Mouse (Mus musculus) erythroblast, adult 5-6 weeks (primary cell): ENCODE measurements around the gene Slc17a9. TPM values are rescaled to one million over a fixed set of nuclear protein-coding genes. Genes with fewer than 3 reads are reported as not detected.
"Not testable (repeated sequence)": the region's sequence is repeated elsewhere in the genome, so short reads cannot be mapped to it uniquely, and the experiment has no call there.

Experiments used
- ATAC-seq: replicated peaks from 2 replicates; pipeline ENCODE4 v1.8.0; 2016; ENCODE audit warnings: moderate number of reproducible peaks, mild to moderate bottlenecking, moderate TSS enrichment, inconsistent platforms; ENCODE audit not compliant: poor library complexity, low FRiP score, severe bottlenecking
- total RNA-seq, 2 experiments: library from RNA; stranded (forward) in 1 of 2; stranded (reverse) in 1 of 2; fragments of 150-400 nt in 1 of 2; fragments of 200-764, 138-1000 nt in 1 of 2; gene quantifications; 2 replicates each; pipeline versions ENCODE4 v1.2.3 to v1.2.4; 2015 to 2017; ENCODE audit warnings: low replicate concordance in 2 of 2

The Slc17a9 gene
- total RNA-seq, 2 experiments from 2014 or later: 1.5 to 10.6 TPM

DNA sequence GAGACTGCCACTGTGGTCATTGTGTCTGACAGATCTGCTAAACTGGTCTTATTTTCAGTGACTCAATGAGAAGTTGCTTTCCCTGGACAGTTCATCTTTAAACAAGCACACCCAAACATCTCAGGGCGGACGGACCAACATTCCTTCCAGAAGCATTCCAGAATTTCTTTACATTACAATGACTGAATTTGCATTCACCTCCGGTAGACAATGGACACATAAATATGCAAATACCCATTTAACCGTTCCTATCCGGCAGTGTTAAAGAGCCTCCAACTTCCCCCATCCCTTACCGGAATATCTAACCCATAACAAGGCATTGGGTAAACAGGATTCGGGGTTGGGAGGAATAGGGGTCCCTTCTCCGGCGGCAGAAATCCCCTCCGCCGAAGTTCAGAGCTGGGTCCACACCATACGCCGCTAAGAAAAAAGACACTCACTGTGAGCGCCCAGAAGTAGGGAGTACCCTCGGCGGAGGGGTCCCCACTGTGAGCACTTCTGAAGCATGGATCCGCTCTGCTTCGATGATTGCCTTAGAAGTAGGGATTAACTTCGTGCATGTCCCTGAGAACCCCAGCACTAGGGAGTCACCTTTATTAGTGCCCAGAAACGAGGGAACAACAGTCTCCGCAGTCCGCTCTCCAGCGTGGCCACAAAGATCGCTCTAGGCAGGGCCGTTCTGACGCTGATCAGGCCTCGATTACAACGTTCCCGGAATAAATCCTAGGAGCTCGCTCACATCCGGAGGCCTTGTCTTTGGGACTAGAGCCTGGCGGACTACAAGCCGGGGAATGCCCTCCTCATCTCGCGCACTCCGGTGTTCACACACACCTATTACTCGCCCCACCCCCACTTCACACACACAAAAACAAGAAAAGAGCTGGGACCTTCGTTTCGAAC is 15.8 kb upstream of the Slc17a9 start:
- ATAC-seq: peak; percentile 22

DNA sequence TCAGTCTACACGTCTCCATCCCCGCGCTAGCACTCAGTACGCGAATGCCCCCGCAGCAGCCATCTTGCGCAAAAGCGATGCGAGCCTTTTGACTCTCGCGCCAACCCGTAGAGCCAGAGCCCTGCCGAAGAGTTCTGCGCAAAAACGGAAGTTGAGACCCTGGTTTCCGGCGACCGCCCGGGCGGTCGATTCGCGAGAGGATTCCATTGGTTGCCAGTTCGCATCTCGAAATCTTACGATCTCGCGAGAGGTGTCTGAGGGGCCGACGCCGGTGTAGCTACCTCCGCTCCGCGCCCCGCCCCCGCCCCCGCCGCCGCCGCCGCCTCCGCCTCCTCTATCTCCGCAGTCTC is 15.2 kb upstream of the Slc17a9 start, which contains the start of the genes Dido1 and Gid8:
Gene Dido1 (minus strand): TSS at position 77 of the 350 bp plus-strand sequence.
Gene Gid8 (plus strand): TSS at position 195 of the 350 bp plus-strand sequence.
- peak; percentile 82 for ATAC-seq

DNA sequence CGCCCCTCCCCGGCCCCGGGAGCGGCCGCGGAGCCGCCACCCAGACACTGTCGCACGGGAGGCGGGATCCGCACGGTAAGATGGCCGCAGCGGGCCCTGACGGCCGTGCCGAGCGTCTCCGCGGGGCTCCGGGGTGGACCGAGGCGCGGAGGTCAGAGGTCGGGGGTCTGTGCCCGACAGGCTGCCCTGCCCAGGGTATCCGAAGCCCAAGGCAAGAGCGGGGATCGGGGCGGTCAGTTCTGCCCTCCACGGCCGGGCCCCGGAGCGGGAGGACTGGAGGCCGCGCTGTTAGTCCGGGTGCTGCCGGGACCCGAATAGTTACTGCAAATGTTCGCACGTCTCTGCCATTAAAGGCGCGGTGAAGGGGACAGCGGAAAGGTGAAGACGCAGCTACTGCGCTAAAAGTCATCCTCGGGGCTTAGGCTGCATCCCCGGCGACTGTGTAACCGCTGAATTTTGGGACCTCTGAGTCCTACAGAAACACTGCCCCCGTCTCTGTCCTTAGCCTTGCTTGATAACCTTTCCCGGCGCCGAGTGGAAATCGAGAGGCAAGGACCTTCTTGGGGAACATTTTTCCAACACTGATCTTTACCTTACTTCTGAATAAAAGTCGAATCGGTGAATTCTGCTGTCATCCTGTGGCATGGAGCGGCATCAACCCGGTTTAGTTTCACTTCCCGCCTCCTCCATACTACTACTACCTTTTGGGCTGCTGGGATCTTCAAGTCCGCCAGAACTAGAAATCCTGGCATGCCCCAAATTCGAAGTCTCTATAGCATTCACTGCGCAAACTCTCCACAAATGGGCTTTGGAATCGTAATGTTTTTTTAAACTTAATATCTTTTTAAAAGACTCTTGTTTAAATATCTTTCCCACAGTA is 14.5 kb upstream of the Slc17a9 start:
- 0 out of 2 replicates have a peak, but pooled peaks have one; percentile 1 for ATAC-seq

DNA sequence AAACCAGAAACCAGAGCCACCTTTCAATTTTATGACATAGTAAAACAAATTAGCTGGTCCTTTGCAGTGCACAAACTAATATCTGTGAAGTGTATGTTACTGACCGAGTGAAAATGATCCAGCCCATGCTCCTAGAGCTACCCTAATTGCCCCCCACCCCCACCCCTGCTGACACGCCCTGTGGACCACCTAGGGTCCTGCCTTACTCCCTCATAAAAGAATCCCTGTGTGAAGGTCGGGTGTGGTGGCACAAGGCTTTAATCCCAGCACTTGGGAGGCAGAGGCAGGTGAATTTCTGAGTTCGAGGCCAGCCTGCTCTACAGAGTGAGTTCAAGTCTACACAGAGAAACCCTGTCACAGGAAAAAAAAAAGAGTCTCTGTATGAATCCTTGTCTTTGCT is 13.5 kb upstream of the Slc17a9 start:
- ATAC-seq: no peak

DNA sequence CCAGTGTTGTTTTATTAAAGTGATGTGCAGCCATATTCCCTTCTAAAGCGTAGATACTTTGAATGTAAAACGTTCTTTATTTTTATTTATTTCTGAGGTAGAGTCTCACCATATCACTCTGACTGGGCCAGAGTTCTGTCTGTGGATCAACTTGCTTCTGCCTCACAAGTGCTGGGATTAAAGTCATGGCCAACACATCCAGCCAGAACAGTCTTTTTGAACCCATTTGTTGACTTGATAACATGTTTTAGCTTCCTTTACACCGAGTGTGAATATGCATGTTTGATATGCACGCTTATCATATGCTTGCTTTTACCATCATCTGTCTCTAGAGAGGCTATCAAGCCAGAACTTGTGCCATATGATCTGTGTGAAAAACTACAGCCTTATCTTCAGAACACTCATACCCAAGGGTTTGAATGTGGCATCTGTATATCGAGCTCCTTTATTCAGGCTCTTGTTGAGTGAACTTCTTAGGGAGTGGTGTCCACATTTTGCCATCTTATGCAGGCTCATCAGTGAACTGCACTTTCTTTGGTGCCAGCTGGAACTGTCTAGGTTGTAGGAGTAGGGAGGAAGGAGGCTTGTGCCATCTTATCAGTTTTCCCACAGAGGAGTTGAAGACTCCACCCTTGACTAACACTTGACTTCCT is 12.9 kb upstream of the Slc17a9 start:
- peak; percentile 59 for ATAC-seq

DNA sequence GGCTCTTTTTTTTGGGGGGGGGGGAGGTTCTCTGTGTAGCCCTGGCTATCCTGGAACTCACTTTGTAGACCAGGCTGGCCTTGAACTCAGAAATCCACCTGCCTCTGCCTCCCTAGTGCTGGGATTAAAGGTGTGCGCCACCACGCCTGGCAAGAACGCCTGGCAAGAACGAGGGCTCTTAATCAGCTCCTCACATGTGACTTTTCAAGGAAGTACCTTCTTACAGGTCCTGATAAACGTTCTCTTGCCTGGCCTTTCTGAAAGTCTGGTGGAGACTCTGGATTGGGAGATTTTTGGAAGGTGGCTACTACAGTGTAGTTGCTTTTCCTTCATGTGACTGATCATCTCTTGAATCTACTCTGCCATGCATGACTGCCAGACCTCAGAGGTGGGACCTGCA is 2.3 kb upstream of the Slc17a9 start:
- ATAC-seq: not testable (repeated sequence)

DNA sequence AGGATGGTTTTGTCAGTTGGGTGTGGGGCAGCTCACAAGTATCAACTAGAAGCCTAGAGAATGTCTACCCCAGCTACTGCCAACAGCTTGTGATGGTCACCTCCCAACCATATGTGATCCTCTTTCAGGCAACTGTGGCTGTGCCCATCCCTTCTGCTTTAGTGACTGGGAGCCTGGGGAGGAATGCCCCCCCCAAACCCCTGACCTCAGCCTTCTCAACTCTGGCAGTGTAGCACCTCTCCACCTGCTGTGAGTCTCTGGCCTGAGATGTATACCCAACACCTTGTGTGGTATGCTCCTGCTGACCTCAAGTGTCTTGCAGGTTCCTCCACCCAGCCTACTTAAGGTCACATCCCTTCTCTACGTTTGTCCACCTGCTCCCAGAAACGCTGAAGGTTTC is 1.2 kb upstream of the Slc17a9 start:
- no peak for ATAC-seq

DNA sequence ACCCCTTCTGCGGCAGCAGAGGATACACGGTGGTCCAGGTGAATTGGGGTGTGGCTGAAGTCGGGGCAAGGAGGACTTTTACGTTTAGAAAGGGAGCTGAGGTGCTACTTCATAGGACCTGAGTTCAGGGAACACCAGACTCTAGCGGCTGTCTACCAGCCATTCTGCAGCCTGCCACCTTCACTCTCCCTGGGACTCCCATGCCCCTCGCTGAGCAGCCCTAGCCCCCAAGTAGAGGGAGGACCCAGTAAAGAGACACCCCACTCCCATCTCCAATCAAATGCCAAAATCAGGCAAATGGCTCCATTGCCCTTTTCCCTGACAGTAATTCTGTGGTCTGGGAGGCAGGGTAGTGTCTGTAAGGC is 333 bp downstream of the Slc17a9 start:
- no peak for ATAC-seq

DNA sequence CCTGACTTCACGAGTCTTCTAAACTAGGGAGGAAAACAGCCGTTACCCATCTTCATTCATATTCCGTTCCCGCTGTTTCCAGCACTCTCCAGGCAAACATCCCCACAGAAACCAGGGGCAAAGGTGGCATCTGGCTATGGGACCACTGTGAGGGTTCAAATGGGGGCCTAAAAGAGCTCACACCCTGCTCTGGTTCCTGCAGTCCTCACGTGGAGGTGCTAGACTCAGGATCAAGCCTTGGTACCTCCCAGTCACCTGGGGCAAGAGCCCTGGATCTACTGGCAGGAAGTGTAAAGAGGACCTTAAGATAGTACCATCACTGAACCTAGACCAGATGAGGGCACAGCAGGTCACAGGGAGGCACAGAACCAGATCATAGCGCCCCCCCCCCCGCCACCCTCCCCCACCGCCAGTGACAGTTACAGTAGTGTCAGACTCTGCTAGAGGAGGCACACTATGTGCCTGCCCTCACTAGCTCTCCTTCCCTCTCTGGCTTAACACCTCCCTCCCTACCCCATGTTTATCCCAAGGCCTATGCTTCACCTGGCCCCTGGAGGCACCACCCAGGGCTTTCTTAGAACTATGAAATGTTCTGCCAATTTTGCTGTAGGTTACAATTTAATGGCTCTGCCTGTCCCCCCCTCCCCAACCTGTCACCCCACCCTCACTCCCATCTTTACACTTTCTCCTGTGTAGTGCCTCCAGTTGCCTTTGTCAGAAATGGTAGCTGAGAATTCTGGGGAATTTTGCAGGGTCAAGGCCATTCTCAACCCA is 980 bp downstream of the Slc17a9 start:
- ATAC-seq: no peak

DNA sequence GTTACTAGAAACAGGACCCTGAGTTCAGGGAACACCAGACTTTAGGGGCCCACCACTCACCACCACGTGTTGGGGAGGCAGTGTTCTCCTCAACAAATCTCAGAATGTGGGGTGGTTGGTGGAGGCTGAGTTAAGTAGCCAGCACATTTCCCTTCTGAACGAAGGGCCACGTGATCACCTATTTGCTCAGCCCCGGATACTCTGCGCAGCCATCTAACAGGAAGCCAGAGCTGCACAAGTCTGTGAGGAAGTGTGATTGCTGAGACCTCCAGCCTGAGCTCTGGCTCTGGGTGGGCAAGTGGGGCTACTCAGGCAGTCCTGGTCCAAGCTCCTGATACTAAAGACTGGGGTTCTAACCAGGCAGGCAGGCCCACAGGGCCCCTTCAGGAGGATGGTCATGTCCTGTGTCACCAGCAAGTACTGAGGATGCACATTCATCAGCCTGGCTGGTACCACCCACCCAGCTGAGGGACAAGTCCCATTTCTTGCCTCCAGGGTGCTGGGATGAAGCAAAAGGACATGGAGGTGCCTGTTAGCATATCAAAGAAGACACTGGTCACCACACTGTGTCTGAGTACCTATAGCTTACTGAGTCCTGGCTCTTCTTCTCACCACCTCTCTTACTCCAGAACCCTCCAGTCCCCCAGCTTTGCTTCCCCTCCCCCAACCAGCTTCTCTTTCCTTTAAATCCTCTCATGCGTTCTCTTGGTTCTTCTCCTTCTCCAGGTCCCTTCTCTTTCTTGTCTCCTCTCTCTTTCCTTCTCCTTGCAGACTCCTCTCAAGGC is 1.8 kb downstream of the Slc17a9 start:
- no peak for ATAC-seq

DNA sequence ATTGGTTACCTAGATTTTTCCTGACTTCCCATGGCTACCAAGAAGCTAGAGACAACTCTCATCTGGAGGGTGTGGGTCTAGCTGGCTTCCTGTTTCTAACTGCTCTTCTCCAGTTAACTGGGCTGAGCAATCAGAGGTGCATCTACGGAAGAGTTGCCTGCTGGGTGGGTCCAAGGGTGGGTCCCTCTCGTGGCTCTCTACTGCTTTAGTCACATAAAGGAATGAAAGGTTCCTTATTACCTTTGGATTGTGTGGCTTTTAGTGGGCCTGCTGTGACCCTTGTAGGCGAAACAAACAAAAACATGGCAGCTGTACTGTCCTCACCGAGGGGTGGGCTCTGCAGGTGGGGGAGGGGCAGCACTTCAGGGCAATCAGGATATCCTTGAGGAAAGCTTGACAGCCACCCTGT is 2.6 kb downstream of the Slc17a9 start:
- ATAC-seq: no peak

DNA sequence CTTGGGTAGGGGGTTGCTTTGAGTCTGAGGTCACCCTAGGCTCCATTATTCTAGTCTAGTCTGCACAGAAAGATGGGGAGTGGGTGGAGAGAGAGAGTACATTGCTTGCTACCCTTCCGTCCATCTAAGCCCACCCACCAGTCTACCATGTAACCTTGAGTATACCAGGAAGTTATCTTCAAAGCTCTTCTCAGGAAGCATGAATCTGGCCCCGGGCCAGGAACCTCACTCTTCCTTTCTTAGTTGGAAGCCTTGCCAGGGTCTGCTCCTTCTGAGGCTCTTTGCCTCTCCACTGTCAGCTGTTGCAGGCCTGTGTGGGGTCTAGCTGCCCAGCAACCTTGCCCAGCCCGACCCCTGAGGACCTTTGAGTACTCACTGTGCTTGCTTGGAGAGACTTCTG is 6.0 kb downstream of the Slc17a9 start:
- ATAC-seq: no peak

DNA sequence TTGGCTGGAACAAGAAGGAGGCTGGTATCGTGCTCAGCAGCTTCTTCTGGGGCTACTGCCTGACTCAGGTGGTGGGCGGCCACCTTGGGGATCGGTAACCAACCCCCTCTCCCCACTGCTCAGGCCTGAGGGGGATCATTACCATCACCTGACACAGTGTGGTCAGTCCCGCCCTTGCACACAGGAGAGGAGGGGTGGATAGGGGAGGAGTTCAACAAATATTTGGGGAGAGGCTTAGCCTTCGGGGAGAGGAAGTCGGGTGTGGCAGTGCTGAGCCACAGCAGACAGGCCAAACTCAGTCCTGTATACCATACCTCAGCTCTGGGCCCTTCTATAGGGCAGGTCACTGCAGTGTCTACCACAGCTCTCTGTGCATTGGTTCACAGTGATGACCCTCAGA is 6.9 kb downstream of the Slc17a9 start:
- ATAC-seq: 0 out of 2 replicates have a peak, but pooled peaks have one; percentile 18

DNA sequence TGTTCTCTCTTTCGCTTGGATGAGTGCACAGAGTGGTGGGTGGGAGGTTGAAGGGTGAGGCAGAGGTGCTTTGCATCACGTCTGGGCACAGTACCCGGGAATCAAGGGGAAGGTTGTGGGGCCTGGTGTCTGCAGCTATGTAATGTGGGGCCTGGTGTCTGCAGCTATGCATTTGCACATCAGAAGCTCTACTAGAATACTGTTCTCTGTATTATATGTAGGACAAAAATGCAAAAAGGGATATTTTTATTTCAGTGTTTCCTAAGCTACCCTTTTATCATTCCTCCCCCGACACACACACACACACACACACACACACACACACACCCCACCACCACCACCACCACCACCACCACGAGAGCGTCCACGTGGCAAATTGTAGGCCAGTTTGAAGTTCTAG is 10.2 kb downstream of the Slc17a9 start:
- no peak for ATAC-seq

DNA sequence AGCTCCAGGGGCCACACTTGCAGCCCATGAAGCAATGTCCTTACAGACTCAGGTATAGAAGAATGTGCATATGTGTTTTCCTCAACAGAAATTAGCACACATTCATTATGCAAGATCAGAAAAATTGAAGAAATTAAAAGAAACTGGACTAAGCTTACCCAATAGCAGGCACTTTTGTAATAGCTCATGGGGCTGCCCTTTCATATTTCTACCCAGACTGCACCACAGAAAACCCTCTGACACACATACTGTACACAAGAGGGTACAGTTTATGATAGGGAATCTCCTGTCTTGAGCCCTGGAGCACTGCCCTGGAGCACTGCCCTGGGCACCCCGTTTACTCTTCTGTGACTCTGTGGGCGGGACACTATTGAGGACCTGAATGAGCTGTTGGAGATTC is 12.9 kb downstream of the Slc17a9 start:
- no peak for ATAC-seq

DNA sequence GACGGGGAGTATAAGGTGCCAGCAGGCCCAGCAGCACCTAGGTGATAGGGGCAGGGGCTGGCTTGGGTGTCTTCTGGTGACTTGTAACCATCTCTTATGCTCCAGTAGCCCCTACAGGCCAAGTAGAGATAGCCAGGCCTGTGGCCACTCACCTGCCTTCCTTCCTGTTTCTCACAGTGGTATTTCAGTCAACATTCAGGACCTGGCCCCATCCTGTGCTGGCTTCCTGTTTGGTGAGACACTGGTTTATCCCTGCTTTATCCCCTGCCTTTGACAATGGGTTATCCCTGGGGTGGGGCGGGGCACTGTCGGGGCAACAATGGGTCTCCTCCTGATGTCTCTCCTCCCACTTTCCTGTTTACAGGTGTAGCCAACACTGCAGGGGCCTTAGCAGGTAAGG is 15.3 kb downstream of the Slc17a9 start:
- ATAC-seq: no peak

DNA sequence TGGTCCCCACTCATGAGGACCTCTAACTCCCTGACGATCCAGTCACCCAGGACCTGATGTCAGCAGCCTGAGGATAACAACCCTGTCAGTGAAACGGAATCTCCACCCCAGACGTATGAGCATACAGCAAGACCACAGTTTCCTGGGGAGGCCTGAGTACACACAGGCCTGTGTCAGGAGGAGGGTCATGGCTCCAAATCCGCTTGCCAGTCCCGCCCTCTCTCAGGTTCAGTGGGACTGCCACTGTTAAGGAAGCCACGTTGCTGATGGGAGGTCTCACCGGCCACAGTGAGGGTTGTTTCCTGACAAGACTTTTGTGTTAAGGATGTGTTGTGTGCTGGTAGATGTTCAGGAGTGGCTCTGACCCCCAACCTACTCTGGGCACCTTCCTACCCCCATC is 16.4 kb downstream of the Slc17a9 start:
- no peak for ATAC-seq

DNA sequence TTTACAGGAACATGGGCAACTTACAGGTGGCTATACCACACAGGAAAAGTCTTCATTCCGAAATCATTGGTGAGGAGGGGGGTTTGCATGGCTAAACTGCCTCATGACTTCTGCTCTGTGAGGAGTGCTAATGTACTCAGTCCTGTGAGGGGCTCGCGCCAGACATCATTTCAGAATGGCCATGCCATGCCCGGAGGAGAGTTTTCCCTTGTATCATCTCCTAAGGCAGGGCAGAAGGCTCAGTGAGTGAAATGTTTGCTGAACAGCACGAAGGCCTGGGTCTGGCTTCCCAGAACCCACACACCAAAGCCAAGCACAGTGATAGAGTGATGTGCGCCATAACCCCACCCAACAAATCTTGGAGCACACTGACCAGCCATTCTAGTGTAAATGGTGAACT is 17.8 kb downstream of the Slc17a9 start:
- no peak for ATAC-seq

DNA sequence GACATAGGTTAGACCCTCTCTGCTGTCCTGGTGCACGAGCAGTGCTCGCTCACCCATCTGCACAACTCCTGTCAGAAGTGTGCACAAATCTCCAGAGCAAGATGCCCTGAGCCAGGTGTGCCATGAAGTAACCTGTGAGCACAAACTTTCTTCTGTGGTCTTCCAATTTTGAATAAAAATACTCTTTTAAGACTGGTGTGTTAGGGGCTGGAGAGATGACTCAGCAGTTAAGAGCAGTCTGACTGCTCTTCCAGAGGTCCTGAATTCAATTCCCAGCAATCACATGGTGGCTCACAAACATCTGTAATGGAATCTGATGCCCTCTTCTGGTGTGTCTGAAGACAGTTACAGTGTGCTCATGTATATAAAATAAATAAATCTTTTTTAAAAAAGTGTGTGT is 18.3 kb downstream of the Slc17a9 start:
- no peak for ATAC-seq
